Mouse (Mus musculus) forebrain, postnatal 0 days (tissue): ENCODE data around the gene Cyp2s1. TPM values are rescaled to one million over a fixed set of nuclear protein-coding genes. Genes with fewer than 3 reads are reported as not detected.

Experiments used
- ATAC-seq: fragments of 200-750 bp; cut with Nextera tagmentation; 2 replicates; pipeline ENCODE4 v1.8.0; 2017; ENCODE audit warnings: mild to moderate bottlenecking, moderate library complexity
- DNase-seq: peaks from one replicate; pipeline ENCODE4 v3.0.0-alpha.2; 2015
- H3K27ac ChIP-seq: fragments of 300-500 bp; sonication (generic); 2 replicates; pipeline ENCODE4 v1.5.1; 2014; ENCODE audit warnings: low read depth, mild to moderate bottlenecking, antibody characterized with exemption, low read length, moderate library complexity, mixed read lengths
- H3K27me3 ChIP-seq: fragments of 300-500 bp; sonication (generic); 2 replicates; pipeline ENCODE4 v1.6.1; 2014; ENCODE audit warnings: mild to moderate bottlenecking, low read length, mixed read lengths; ENCODE audit not compliant: insufficient read depth
- H3K36me3 ChIP-seq: fragments of 300-500 bp; sonication (generic); 2 replicates; pipeline ENCODE4 v1.6.1; 2014; ENCODE audit warnings: mild to moderate bottlenecking, moderate library complexity; ENCODE audit not compliant: insufficient read depth
- H3K4me1 ChIP-seq: fragments of 300-500 bp; sonication (generic); 2 replicates; pipeline ENCODE4 v1.6.1; 2014; ENCODE audit warnings: antibody characterized with exemption; ENCODE audit not compliant: insufficient read depth
- H3K4me2 ChIP-seq: fragments of 300-500 bp; sonication (generic); 2 replicates; pipeline ENCODE4 v1.6.1; 2014; ENCODE audit warnings: low read depth, mild to moderate bottlenecking, moderate library complexity
- H3K4me3 ChIP-seq: fragments of 300-500 bp; sonication (generic); 2 replicates; pipeline ENCODE4 v1.5.1; 2014; ENCODE audit warnings: low read depth, low read length, mixed read lengths
- H3K9ac ChIP-seq: fragments of 300-500 bp; sonication (generic); 2 replicates; pipeline ENCODE4 v1.6.1; 2014; ENCODE audit warnings: mild to moderate bottlenecking
- H3K9me3 ChIP-seq: fragments of 300-500 bp; sonication (generic); 2 replicates; pipeline ENCODE4 v1.6.1; 2016; ENCODE audit warnings: low read length
- CTCF ChIP-seq: sonication (generic); IDR thresholded peaks from 2 replicates; pipeline ENCODE4 v1.5.1; 2016; ENCODE audit warnings: antibody characterized with exemption, control low read depth, low read depth
- WGBS: fragments of 180-500 bp; shearing (Covaris S2); extraction: QIAGEN DNeasy Blood & Tissue Kit; methylation state at CpG from one replicate; pipeline ENCODE4 v1.1.7; 2014; 5-methylcytosine and 5-hydroxymethylcytosine counted together
- polyA plus RNA-seq: library from polyadenylated mRNA; unstranded; fragments of >200 nt; fragmentation: Nextera tagmentation; extraction: Ambion mirVana; gene quantifications from 2 replicates; pipeline ENCODE4 v1.2.1, GENCODE M21; 2015
- total RNA-seq: library from RNA; depleted of rRNA; stranded (reverse); fragments of >200 nt; gene quantifications from 2 replicates; pipeline ENCODE4 v1.2.3, GENCODE M21; 2014

Cyp2s1 gene
- total and polyA plus RNA-seq, 2 experiments from 2014 or later, result 1.9 to 2.0 TPM

GRCm38 (mm10) chr7:25812195-25812594 lies 4.5 kb downstream of the Cyp2s1 start:
- Histone ChIP-seq H3K4me3 (no peak overlapping the region), H3K27me3 (peaks cover 4% of the 10 kb centered on the region), H3K9ac (no peak overlapping the region), H3K4me2 (no peak overlapping the region), H3K27ac (no peak overlapping the region), H3K4me1 (no peaks in the 10 kb centered on the region), H3K9me3 (no peaks in the 10 kb centered on the region), H3K36me3 (no peaks in the 10 kb centered on the region)
- 73% methylated on average over 1 of the region's 1 CpGs for WGBS
- TF ChIP-seq CTCF, result no peak
- ATAC-seq (no peak), DNase-seq (no peak)

DNA sequence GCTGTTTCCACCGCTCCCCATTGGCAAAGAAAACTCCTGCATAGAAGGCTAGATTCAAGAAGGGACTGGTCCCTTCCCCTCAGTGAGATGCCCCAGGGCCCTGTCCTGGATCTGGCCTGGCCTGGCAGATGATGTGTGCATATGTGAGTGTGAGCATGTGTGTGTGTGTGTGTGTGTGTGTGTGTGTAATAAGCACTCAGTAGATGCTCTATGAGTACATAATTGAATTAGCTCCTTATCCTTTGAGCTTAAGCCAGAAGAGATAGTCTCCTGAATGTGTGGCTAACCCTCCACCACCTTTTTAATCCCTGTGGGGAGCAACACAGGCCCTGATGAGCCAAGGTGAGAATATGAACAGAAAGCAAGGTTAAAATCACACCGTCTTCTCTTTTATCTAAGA lies 5.0 kb downstream of the Cyp2s1 start:
- 75% methylated on average over 2 of the region's 2 CpGs for WGBS
- ATAC-seq (no peak), DNase-seq (no peak)
- no peak for TF ChIP-seq CTCF
- no peaks in the 10 kb centered on the region for H3K9me3 ChIP-seq
- peaks cover 4% of the 10 kb centered on the region for H3K27me3 ChIP-seq
- H3K4me2 ChIP-seq, result no peak overlapping the region
- H3K4me3 ChIP-seq, result no peak overlapping the region
- no peaks in the 10 kb centered on the region for H3K4me1 ChIP-seq
- H3K9ac ChIP-seq, result no peak overlapping the region
- H3K27ac ChIP-seq, result no peak overlapping the region
- H3K36me3 ChIP-seq, result no peaks in the 10 kb centered on the region

DNA sequence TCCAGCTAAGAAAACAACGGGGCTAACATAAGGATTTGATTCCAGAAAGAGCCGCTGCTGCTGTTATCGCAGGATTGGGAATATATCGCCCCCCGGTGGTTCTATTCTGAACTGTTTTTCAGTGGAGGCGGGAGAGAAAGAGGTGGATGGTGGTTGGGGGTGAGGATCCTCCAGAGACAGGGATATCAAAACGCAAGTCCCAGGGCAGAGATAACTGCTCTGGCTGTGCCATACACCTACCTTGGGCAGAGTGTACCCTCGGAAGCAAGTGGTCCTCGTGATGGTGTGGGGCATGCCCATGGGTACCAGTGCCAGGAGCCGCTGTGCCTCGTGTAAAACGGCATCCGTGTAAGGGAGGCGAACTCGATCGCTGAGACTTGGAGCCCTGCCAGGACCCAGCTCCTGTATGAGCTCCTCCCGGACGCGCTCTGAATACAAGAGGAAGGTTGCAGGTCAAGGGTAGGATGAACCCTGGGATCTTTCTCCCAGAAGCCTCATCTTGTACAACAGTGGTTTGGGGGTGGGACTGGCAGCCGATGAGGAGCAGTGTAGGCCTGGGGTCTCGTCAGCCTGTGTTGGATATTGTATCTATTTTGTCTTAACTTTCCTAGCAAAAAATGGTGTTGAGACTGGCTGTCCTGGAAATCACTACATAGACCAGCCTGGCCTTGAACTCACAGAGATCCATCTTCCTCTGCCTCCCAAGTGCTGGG lies 10.9 kb downstream of the Cyp2s1 start:
- ATAC-seq (peak; percentile 85), DNase-seq (peak; percentile 93)
- H3K4me1 ChIP-seq, result peaks cover 3% of the 10 kb centered on the region; the same call in 1 of the 2 replicates
- peak overlapping the region; percentile 13 for H3K4me3 ChIP-seq
- peak overlapping the region; percentile 48 for H3K9ac ChIP-seq
- H3K4me2 ChIP-seq, result peak overlapping the region; percentile 49
- 12% methylated on average over 21 of the region's 21 CpGs for WGBS
- H3K9me3 ChIP-seq, result no peaks in the 10 kb centered on the region
- TF ChIP-seq CTCF, result peak; percentile 85
- H3K27ac ChIP-seq, result no peak overlapping the region
- H3K27me3 ChIP-seq, result no peaks in the 10 kb centered on the region
- no peaks in the 10 kb centered on the region for H3K36me3 ChIP-seq

DNA sequence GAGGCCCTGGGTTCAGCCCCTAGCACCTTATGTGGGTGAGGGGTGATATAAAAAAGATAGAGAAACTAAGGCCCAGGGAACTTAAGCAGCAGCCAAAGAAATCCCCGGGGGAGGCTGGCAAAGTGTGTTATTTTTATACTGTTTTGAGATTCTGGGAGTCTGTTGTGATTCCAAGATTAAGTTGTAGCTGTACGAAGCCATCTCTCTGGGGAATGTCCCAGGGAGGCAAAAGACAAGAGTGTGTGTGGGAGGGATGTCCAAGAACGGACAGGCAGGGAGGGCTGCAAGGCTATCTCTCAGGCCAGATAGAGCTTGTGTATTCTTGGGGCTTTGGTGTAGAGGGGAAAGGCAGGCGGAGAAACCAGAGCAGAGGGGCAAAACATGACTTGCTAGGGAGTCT lies 11.9 kb downstream of the Cyp2s1 start:
- H3K9ac ChIP-seq, result no peak overlapping the region
- H3K36me3 ChIP-seq, result no peaks in the 10 kb centered on the region
- no peaks in the 10 kb centered on the region for H3K9me3 ChIP-seq
- H3K27me3 ChIP-seq, result no peaks in the 10 kb centered on the region
- TF ChIP-seq CTCF, result no peak
- WGBS, result 76% methylated on average over 4 of the region's 4 CpGs
- H3K4me1 ChIP-seq, result peaks cover 3% of the 10 kb centered on the region; the same call in 1 of the 2 replicates
- no peak for DNase-seq
- H3K4me3 ChIP-seq, result no peak overlapping the region
- no peak overlapping the region for H3K4me2 ChIP-seq
- ATAC-seq, result no peak
- no peak overlapping the region for H3K27ac ChIP-seq

GRCm38 (mm10) chr7:25803460-25803859 lies 13.3 kb downstream of the Cyp2s1 start:
- Histone ChIP-seq H3K36me3 (no peaks in the 10 kb centered on the region), H3K4me2 (no peak overlapping the region), H3K4me3 (no peak overlapping the region), H3K27me3 (no peaks in the 10 kb centered on the region), H3K9ac (no peak overlapping the region), H3K27ac (no peak overlapping the region), H3K9me3 (no peaks in the 10 kb centered on the region), H3K4me1 (peaks cover 3% of the 10 kb centered on the region; the same call in 1 of the 2 replicates)
- no peak for ATAC-seq
- 80% methylated on average over 13 of the region's 13 CpGs for WGBS
- TF ChIP-seq CTCF, result no peak
- DNase-seq, result no peak

GRCm38 (mm10) chr7:25802241-25803125 lies 14.2 kb downstream of the Cyp2s1 start:
- no peak overlapping the region for H3K4me2 ChIP-seq
- H3K4me3 ChIP-seq, result no peak overlapping the region
- H3K9ac ChIP-seq, result no peak overlapping the region
- no peaks in the 10 kb centered on the region for H3K9me3 ChIP-seq
- WGBS, result 36% methylated on average over 24 of the region's 24 CpGs
- no peak for TF ChIP-seq CTCF
- H3K36me3 ChIP-seq, result no peaks in the 10 kb centered on the region
- H3K4me1 ChIP-seq, result peaks cover 3% of the 10 kb centered on the region; the same call in 1 of the 2 replicates
- ATAC-seq (no peak), DNase-seq (no peak)
- H3K27ac ChIP-seq, result no peak overlapping the region
- H3K27me3 ChIP-seq, result no peaks in the 10 kb centered on the region

DNA sequence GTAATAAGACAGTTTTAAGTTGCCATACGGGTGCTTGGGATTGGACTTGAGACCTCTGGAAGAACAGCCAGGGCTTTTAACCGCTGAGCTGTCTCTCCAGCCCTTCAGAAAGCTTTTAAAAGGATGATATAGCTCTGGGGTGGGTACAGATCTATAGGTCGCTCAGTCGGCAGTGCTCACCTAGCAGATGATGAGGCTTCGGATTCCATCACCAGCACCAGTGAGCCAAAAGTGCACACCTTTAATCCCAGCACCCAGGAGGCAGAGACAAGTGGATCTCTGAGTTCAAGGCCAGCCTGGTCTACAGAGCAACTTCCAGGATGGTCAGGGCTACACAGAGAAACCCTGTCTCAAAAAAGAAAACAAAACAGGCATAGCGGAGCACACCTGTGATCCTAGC lies 15.7 kb downstream of the Cyp2s1 start:
- H3K9ac ChIP-seq, result no peak overlapping the region
- no peaks in the 10 kb centered on the region for H3K36me3 ChIP-seq
- ATAC-seq (no peak), DNase-seq (no peak)
- TF ChIP-seq CTCF, result no peak
- no peaks in the 10 kb centered on the region for H3K27me3 ChIP-seq
- no peak overlapping the region for H3K4me3 ChIP-seq
- H3K9me3 ChIP-seq, result no peaks in the 10 kb centered on the region
- 91% methylated on average over 6 of the region's 6 CpGs for whole genome bisulfite sequencing
- H3K4me2 ChIP-seq, result no peak overlapping the region
- peaks cover 3% of the 10 kb centered on the region; the same call in 1 of the 2 replicates for H3K4me1 ChIP-seq
- no peak overlapping the region for H3K27ac ChIP-seq
